Mouse (Mus musculus): ENCODE measurements around the gene Arhgap22. TPM values are rescaled to one million over a fixed set of nuclear protein-coding genes. Genes with fewer than 3 reads are reported as not detected.

Gene Arhgap22
- total RNA-seq, 1 experiment = 5.7 TPM

GRCm38 (mm10) chr14:33322661-33323088 is 108.8 kb downstream of the Arhgap22 start:
- peaks cover 2 to 26% of the 10 kb centered on the region in 2 experiments for H3K4me1 ChIP-seq (ENCODE audit: control insufficient read depth in 2 of 2, insufficient read depth in 2 of 2, low read length in 2 of 2, poor library complexity in 1 of 2)
- no peak overlapping the region for H3K9ac ChIP-seq (ENCODE audit: insufficient read depth, low read depth, low read length, poor library complexity, severe bottlenecking)
- H3K36me3 ChIP-seq (ENCODE audit: control insufficient read depth, insufficient read depth, low read length, poor library complexity, severe bottlenecking) = no peaks in the 10 kb centered on the region
- TF ChIP-seq HCFC1 (IDR thresholded peaks at IDR 0.05; ENCODE audit: borderline replicate concordance, insufficient read depth, low read length) (no peak), CHD2 (IDR thresholded peaks at IDR 0.05; ENCODE audit: low read depth, low read length) (no peak), ZNF384 (IDR thresholded peaks at IDR 0.05; ENCODE audit: low read depth, low read length) (no peak), MAFK (IDR thresholded peaks at IDR 0.05; ENCODE audit: insufficient read depth, low read depth, low read length) (no peak), ZC3H11A (IDR thresholded peaks at IDR 0.05; ENCODE audit: borderline replicate concordance, low read depth, low read length) (no peak)
- peak overlapping the region; percentile 25 to 41; a peak in 1 of 4 replicates for H3K4me3 ChIP-seq (ENCODE audit: insufficient read depth in 1 of 2, low read depth in 1 of 2, low read length in 2 of 2, poor library complexity in 1 of 2, severe bottlenecking in 1 of 2)
- no peaks in the 10 kb centered on the region for H3K9me3 ChIP-seq (ENCODE audit: control insufficient read depth, insufficient read depth, low read depth, low read length)
- in situ Hi-C loops (cut with MboI; ENCODE audit: low sequenced_read_pairs in 2 of 2, unreplicated experiment in 2 of 2) = no loop called here
- H3K27ac ChIP-seq (ENCODE audit: insufficient read depth, low read depth, low read length, poor library complexity, severe bottlenecking) = no peak overlapping the region
- peak; percentile 69 for DNase-seq (ENCODE audit: low read depth, low spot score)

- no peak overlapping the region for H3K27ac ChIP-seq (ENCODE audit: insufficient read depth, low read depth, low read length, poor library complexity, severe bottlenecking)
- no peak for DNase-seq (ENCODE audit: low read depth, low spot score)
- in situ Hi-C loops (cut with MboI; ENCODE audit: low sequenced_read_pairs in 2 of 2, unreplicated experiment in 2 of 2) = no loop called here
- H3K4me3 ChIP-seq (ENCODE audit: insufficient read depth in 1 of 2, low read depth in 1 of 2, low read length in 2 of 2, poor library complexity in 1 of 2, severe bottlenecking in 1 of 2) = no peak overlapping the region
- TF ChIP-seq HCFC1 (IDR thresholded peaks at IDR 0.05; ENCODE audit: borderline replicate concordance, insufficient read depth, low read length) (no peak), MAFK (IDR thresholded peaks at IDR 0.05; ENCODE audit: insufficient read depth, low read depth, low read length) (no peak), ZNF384 (IDR thresholded peaks at IDR 0.05; ENCODE audit: low read depth, low read length) (no peak), CHD2 (IDR thresholded peaks at IDR 0.05; ENCODE audit: low read depth, low read length) (no peak), ZC3H11A (IDR thresholded peaks at IDR 0.05; ENCODE audit: borderline replicate concordance, low read depth, low read length) (no peak)
- H3K9me3 ChIP-seq (ENCODE audit: control insufficient read depth, insufficient read depth, low read depth, low read length) = no peaks in the 10 kb centered on the region
- H3K9ac ChIP-seq (ENCODE audit: insufficient read depth, low read depth, low read length, poor library complexity, severe bottlenecking) = no peak overlapping the region
- no peaks in the 10 kb centered on the region for H3K36me3 ChIP-seq (ENCODE audit: control insufficient read depth, insufficient read depth, low read length, poor library complexity, severe bottlenecking)
- H3K4me1 ChIP-seq (ENCODE audit: control insufficient read depth in 2 of 2, insufficient read depth in 2 of 2, low read length in 2 of 2, poor library complexity in 1 of 2) = peaks cover 5 to 42% of the 10 kb centered on the region in 2 experiments
These were observed 110.7 kb downstream of the Arhgap22 start for GRCm38 (mm10) chr14:33324556-33324955.

- TF ChIP-seq CHD2 (IDR thresholded peaks at IDR 0.05; ENCODE audit: low read depth, low read length) (no peak), MAFK (IDR thresholded peaks at IDR 0.05; ENCODE audit: insufficient read depth, low read depth, low read length) (no peak), HCFC1 (IDR thresholded peaks at IDR 0.05; ENCODE audit: borderline replicate concordance, insufficient read depth, low read length) (no peak), ZC3H11A (IDR thresholded peaks at IDR 0.05; ENCODE audit: borderline replicate concordance, low read depth, low read length) (no peak), ZNF384 (IDR thresholded peaks at IDR 0.05; ENCODE audit: low read depth, low read length) (no peak)
- in situ Hi-C loops (cut with MboI; ENCODE audit: low sequenced_read_pairs in 2 of 2, unreplicated experiment in 2 of 2) = no loop called here
- Histone ChIP-seq H3K4me1 (ENCODE audit: control insufficient read depth in 2 of 2, insufficient read depth in 2 of 2, low read length in 2 of 2, poor library complexity in 1 of 2) (peaks cover 3 to 41% of the 10 kb centered on the region in 2 experiments; a peak in 2 of 4 replicates), H3K27ac (ENCODE audit: insufficient read depth, low read depth, low read length, poor library complexity, severe bottlenecking) (no peak overlapping the region), H3K36me3 (ENCODE audit: control insufficient read depth, insufficient read depth, low read length, poor library complexity, severe bottlenecking) (no peaks in the 10 kb centered on the region), H3K9me3 (ENCODE audit: control insufficient read depth, insufficient read depth, low read depth, low read length) (no peaks in the 10 kb centered on the region), H3K9ac (ENCODE audit: insufficient read depth, low read depth, low read length, poor library complexity, severe bottlenecking) (no peak overlapping the region), H3K4me3 (ENCODE audit: insufficient read depth in 1 of 2, low read depth in 1 of 2, low read length in 2 of 2, poor library complexity in 1 of 2, severe bottlenecking in 1 of 2) (no peak overlapping the region)
- no peak for DNase-seq (ENCODE audit: low read depth, low spot score)
These were observed 114.5 kb downstream of the Arhgap22 start for GRCm38 (mm10) chr14:33328369-33328768.

GRCm38 (mm10) chr14:33329297-33329805 is 115.5 kb downstream of the Arhgap22 start:
- no peak for DNase-seq (ENCODE audit: low read depth, low spot score)
- Histone ChIP-seq H3K36me3 (ENCODE audit: control insufficient read depth, insufficient read depth, low read length, poor library complexity, severe bottlenecking) (no peaks in the 10 kb centered on the region), H3K4me1 (ENCODE audit: control insufficient read depth in 2 of 2, insufficient read depth in 2 of 2, low read length in 2 of 2, poor library complexity in 1 of 2) (peaks cover 3 to 36% of the 10 kb centered on the region in 2 experiments; a peak in 2 of 4 replicates), H3K9me3 (ENCODE audit: control insufficient read depth, insufficient read depth, low read depth, low read length) (no peaks in the 10 kb centered on the region), H3K4me3 (ENCODE audit: insufficient read depth in 1 of 2, low read depth in 1 of 2, low read length in 2 of 2, poor library complexity in 1 of 2, severe bottlenecking in 1 of 2) (no peak overlapping the region), H3K9ac (ENCODE audit: insufficient read depth, low read depth, low read length, poor library complexity, severe bottlenecking) (no peak overlapping the region), H3K27ac (ENCODE audit: insufficient read depth, low read depth, low read length, poor library complexity, severe bottlenecking) (no peak overlapping the region)
- no peak for TF ChIP-seq HCFC1 (IDR thresholded peaks at IDR 0.05; ENCODE audit: borderline replicate concordance, insufficient read depth, low read length)
- in situ Hi-C loops (cut with MboI; ENCODE audit: low sequenced_read_pairs in 2 of 2, unreplicated experiment in 2 of 2) = no loop called here

- Histone ChIP-seq H3K27ac (ENCODE audit: insufficient read depth, low read depth, low read length, poor library complexity, severe bottlenecking) (peak overlapping the region; percentile 72; the same call in 1 of the 2 replicates), H3K9me3 (ENCODE audit: control insufficient read depth, insufficient read depth, low read depth, low read length) (no peaks in the 10 kb centered on the region), H3K4me1 (ENCODE audit: control insufficient read depth in 2 of 2, insufficient read depth in 2 of 2, low read length in 2 of 2, poor library complexity in 1 of 2) (peaks cover 3 to 34% of the 10 kb centered on the region in 2 experiments; a peak in 2 of 4 replicates), H3K36me3 (ENCODE audit: control insufficient read depth, insufficient read depth, low read length, poor library complexity, severe bottlenecking) (no peaks in the 10 kb centered on the region), H3K4me3 (ENCODE audit: insufficient read depth in 1 of 2, low read depth in 1 of 2, low read length in 2 of 2, poor library complexity in 1 of 2, severe bottlenecking in 1 of 2) (no peak overlapping the region), H3K9ac (ENCODE audit: insufficient read depth, low read depth, low read length, poor library complexity, severe bottlenecking) (no peak overlapping the region)
- no peak for DNase-seq (ENCODE audit: low read depth, low spot score)
- TF ChIP-seq MAFK (IDR thresholded peaks at IDR 0.05; ENCODE audit: insufficient read depth, low read depth, low read length) (no peak), ZC3H11A (IDR thresholded peaks at IDR 0.05; ENCODE audit: borderline replicate concordance, low read depth, low read length) (no peak), HCFC1 (IDR thresholded peaks at IDR 0.05; ENCODE audit: borderline replicate concordance, insufficient read depth, low read length) (no peak), ZNF384 (IDR thresholded peaks at IDR 0.05; ENCODE audit: low read depth, low read length) (no peak), CHD2 (IDR thresholded peaks at IDR 0.05; ENCODE audit: low read depth, low read length) (no peak)
- in situ Hi-C loops (cut with MboI; ENCODE audit: low sequenced_read_pairs in 2 of 2, unreplicated experiment in 2 of 2) = no loop called here
These were observed 117.2 kb downstream of the Arhgap22 start for GRCm38 (mm10) chr14:33330986-33331385.
